Mouse (Mus musculus): ENCODE data around the gene Lrrc20. TPM values are rescaled to one million over a fixed set of nuclear protein-coding genes. Genes with fewer than 3 reads are reported as not detected.

Lrrc20 gene
- polyA plus RNA-seq (2015; fragmentation: Nextera tagmentation; extraction: Ambion mirVana), result 11.5 and 11.7 TPM in 2 replicates

DNA sequence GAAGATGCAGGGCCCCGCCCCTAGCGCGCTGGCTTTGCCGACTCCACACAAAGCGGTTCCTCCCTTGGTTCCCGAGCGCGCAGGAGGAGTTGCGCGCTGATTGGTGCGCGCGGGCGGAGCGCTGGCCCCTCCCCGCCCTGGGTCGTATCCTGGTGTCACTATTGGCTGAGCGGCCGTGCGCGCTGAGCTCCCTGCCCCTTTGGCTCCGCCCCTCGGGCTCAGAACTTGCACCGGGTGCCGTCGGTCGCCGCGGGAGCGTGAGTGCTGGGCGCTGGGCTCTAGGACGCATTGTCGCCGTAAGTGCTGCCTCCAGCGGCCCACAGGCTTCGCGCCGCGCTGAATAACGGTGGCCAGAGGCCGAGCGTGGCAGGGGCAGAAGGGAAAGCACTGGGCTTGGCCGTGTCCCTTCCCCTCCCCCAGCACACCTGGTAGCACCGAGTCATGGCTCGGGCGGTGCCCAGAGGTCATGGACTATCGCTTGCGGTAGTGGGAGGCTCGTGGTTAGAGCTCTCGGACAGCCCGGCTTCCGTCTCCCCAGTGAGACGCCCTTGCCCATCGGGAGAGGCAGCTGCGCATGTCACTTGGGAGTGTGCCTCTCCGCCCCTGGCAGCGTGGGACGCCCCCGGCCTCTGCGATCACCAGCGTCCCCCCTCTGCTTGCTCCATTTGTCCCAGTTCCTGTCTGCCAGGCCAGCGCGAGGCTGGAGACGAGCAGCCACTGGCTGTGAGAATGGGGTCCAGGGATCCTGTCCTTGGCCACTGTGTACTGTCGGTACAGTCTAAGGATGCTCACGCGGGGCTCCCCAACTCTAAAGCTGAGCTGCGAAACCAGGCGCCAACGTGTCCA is at the start of gene Lrrc20:
TSS of gene Lrrc20 (plus strand) at position 208 of the 846 bp plus-strand sequence.
- peaks cover 20% of the 10 kb centered on the region; the same call in 1 of the 2 replicates for H3K4me1 ChIP-seq
- ATAC-seq (ENCODE audit: low FRiP score, low read depth), result peak; percentile 97
- WGBS, result under 1% methylated on average over 70 of the region's 70 CpGs

GRCm38 (mm10) chr10:61426251-61426757 is 49.3 kb upstream of the Lrrc20 start:
- WGBS, result 60% methylated on average over 2 of the region's 2 CpGs
- H3K4me3 ChIP-seq, result no peak overlapping the region

More for the DNA sequence above, at the start of gene Lrrc20:
- no peaks in the 10 kb centered on the region for H3K36me3 ChIP-seq
- H3K9ac ChIP-seq, result peak within 1 kb of the TSS; percentile 78
- peak within 1 kb of the TSS; percentile 85 for H3K4me3 ChIP-seq
- no peaks in the 10 kb centered on the region for H3K27me3 ChIP-seq
- no peaks in the 10 kb centered on the region for H3K9me3 ChIP-seq
- peak within 1 kb of the TSS; percentile 90 for H3K4me2 ChIP-seq (replicated peaks)
- H3K27ac ChIP-seq, result peak within 1 kb of the TSS; percentile 65; the same call in 1 of the 2 replicates

DNA sequence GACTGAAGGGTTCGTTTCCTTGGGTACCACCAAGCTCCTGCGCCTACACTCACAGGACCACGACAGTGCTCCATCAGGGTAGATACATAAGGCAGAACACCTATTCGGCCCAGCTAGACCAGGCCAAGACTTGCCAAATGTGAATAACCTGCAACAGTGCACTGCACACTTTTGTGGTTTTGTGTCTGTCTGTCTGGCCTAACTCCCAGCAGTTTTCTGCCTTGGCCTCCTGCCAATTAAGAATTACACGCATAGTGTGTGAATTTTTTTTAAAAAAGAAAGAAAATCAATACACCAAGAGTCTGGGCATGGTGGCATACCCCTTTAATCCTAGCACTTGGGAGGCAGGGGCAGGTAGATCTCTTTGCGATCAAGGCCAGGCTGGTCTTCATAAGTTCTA is 47.6 kb upstream of the Lrrc20 start:
- no peak overlapping the region for H3K4me2 ChIP-seq (replicated peaks)
- peaks cover 37% of the 10 kb centered on the region for H3K36me3 ChIP-seq
- peaks cover 5% of the 10 kb centered on the region for H3K4me1 ChIP-seq
- H3K9me3 ChIP-seq, result no peaks in the 10 kb centered on the region
- no peak overlapping the region for H3K9ac ChIP-seq
- no peak for ATAC-seq (ENCODE audit: low FRiP score, low read depth)
- no peak overlapping the region for H3K4me3 ChIP-seq
- 88% methylated on average over 6 of the region's 6 CpGs for WGBS
- no peak overlapping the region for H3K27ac ChIP-seq
- H3K27me3 ChIP-seq, result no peaks in the 10 kb centered on the region

More at GRCm38 (mm10) chr10:61426251-61426757, 49.3 kb upstream of the Lrrc20 start:
- peaks cover 28% of the 10 kb centered on the region for H3K36me3 ChIP-seq
- no peak for ATAC-seq (ENCODE audit: low FRiP score, low read depth)
- no peak overlapping the region for H3K27ac ChIP-seq
- H3K9me3 ChIP-seq, result no peaks in the 10 kb centered on the region
- no peak overlapping the region for H3K4me2 ChIP-seq (replicated peaks)
- H3K27me3 ChIP-seq, result peaks cover 1% of the 10 kb centered on the region
- no peak overlapping the region for H3K9ac ChIP-seq
- H3K4me1 ChIP-seq, result peaks cover 5% of the 10 kb centered on the region

GRCm38 (mm10) chr10:61428416-61428815 is 47.2 kb upstream of the Lrrc20 start:
- Histone ChIP-seq H3K9ac (no peak overlapping the region), H3K27ac (no peak overlapping the region), H3K27me3 (no peaks in the 10 kb centered on the region), H3K4me2 (replicated peaks) (no peak overlapping the region), H3K4me3 (no peak overlapping the region), H3K4me1 (peaks cover 5% of the 10 kb centered on the region), H3K36me3 (peaks cover 42% of the 10 kb centered on the region), H3K9me3 (no peaks in the 10 kb centered on the region)
- no peak for ATAC-seq (ENCODE audit: low FRiP score, low read depth)
- WGBS, result 74% methylated on average over 4 of the region's 4 CpGs

DNA sequence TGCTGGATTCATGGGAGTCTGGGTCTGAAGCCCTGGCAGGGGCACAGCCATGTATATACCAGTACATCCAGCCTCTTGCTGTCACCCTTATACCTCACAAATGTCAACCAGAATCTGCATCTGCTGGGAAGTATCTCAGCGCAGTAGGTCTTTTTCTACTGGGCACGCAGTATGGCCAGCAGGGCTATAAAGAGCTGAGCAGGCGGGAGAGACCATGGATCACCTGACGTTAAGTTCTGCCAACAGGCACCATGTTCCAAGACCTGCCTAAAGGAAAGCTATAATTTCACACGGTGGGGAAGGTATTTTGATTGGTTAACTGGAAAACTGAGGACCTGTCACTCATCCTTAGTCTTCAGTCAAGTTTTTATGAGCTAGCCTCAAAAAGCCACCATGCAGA is 46.6 kb upstream of the Lrrc20 start:
- no peak overlapping the region for H3K9ac ChIP-seq
- ATAC-seq (ENCODE audit: low FRiP score, low read depth), result no peak
- H3K4me1 ChIP-seq, result peaks cover 5% of the 10 kb centered on the region
- 84% methylated on average over 5 of the region's 5 CpGs for WGBS
- H3K4me3 ChIP-seq, result no peak overlapping the region
- H3K27ac ChIP-seq, result no peak overlapping the region
- no peaks in the 10 kb centered on the region for H3K27me3 ChIP-seq
- H3K36me3 ChIP-seq, result peaks cover 48% of the 10 kb centered on the region
- no peak overlapping the region for H3K4me2 ChIP-seq (replicated peaks)
- no peaks in the 10 kb centered on the region for H3K9me3 ChIP-seq

- H3K4me3 ChIP-seq, result no peak overlapping the region
- no peak for ATAC-seq (ENCODE audit: low FRiP score, low read depth)
- H3K27ac ChIP-seq, result no peak overlapping the region
- WGBS, result 92% methylated on average over 9 of the region's 9 CpGs
- no peaks in the 10 kb centered on the region for H3K27me3 ChIP-seq
- no peak overlapping the region for H3K9ac ChIP-seq
- peaks cover 61% of the 10 kb centered on the region for H3K36me3 ChIP-seq
- no peaks in the 10 kb centered on the region for H3K4me1 ChIP-seq
- H3K4me2 ChIP-seq (replicated peaks), result no peak overlapping the region
- no peaks in the 10 kb centered on the region for H3K9me3 ChIP-seq
These were observed 44.2 kb upstream of the Lrrc20 start for GRCm38 (mm10) chr10:61431375-61431774.

DNA sequence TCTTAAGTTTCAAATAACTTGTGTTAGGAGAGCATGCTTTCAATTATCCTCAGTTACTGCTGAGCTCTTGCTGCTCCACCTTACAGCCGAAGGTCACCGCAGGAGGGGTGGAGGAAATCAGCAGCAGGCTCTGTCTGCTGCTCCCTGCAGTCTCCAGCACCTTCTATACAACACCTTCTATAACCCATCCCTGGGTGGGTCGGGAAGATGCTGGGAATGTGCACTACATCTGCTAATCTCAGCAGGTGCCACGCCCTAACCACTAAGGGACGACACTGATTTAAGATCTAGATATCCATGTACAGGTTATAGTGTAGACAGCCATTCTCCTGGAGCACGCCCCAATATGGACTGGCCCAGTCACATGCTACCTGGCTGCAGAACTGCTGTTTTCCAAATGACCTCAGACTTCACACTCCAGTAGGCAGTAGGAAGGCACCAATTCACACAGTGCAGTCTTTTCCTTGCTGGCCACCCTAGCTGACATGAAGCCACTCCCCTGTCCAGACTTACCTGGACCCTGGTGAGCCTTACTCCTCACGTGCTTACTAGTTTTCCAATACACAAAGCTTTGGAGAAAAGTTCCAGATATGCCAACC is 35.3 kb upstream of the Lrrc20 start:
- peaks cover 38% of the 10 kb centered on the region for H3K4me1 ChIP-seq
- H3K9ac ChIP-seq, result no peak overlapping the region
- ATAC-seq (ENCODE audit: low FRiP score, low read depth), result no peak
- H3K27ac ChIP-seq, result no peak overlapping the region
- H3K36me3 ChIP-seq, result peaks cover 8% of the 10 kb centered on the region; the same call in 1 of the 2 replicates
- H3K9me3 ChIP-seq, result no peaks in the 10 kb centered on the region
- WGBS, result 80% methylated on average over 7 of the region's 7 CpGs
- H3K4me2 ChIP-seq (replicated peaks), result no peak overlapping the region
- H3K27me3 ChIP-seq, result no peaks in the 10 kb centered on the region
- H3K4me3 ChIP-seq, result no peak overlapping the region

DNA sequence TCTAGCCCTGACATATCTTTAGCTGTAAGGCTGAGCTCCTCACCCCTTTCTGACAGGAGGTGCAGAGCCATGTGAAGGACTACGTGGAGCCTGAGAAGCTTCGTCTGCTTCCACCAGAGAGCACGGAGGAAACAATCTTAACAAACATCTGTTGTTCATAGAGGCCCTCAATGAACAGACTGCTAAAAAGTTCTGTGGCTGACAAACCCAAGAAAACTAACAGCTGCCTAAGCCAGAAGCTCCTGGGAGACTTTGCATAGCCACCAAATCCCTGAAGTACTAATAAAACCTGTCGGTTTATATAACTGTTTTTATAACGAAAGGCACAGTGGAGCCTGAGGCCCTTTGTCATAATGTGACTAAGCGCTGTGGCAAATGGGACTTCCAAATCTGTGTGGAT is 32.1 kb upstream of the Lrrc20 start:
- Histone ChIP-seq H3K4me3 (no peak overlapping the region), H3K4me1 (peaks cover 68% of the 10 kb centered on the region), H3K9me3 (no peaks in the 10 kb centered on the region), H3K27me3 (no peaks in the 10 kb centered on the region), H3K36me3 (peaks cover 19% of the 10 kb centered on the region), H3K4me2 (replicated peaks) (peak overlapping the region; percentile 23), H3K9ac (0 out of 2 replicates have a peak overlapping the region, but pooled peaks have one; percentile 31), H3K27ac (peak overlapping the region; percentile 56)
- WGBS, result 8% methylated on average over 6 of the region's 6 CpGs
- peak; percentile 56 for ATAC-seq (ENCODE audit: low FRiP score, low read depth)

- Histone ChIP-seq H3K27ac (peak overlapping the region; percentile 56), H3K4me1 (peaks cover 71% of the 10 kb centered on the region), H3K4me2 (replicated peaks) (peak overlapping the region; percentile 23), H3K9ac (0 out of 2 replicates have a peak overlapping the region, but pooled peaks have one; percentile 31), H3K36me3 (peaks cover 22% of the 10 kb centered on the region), H3K27me3 (no peaks in the 10 kb centered on the region), H3K4me3 (no peak overlapping the region), H3K9me3 (no peaks in the 10 kb centered on the region)
- no peak; the same call in 1 of the 2 replicates for ATAC-seq (ENCODE audit: low FRiP score, low read depth)
- whole genome bisulfite sequencing, result 31% methylated on average over 1 of the region's 1 CpGs
These were observed 31.7 kb upstream of the Lrrc20 start for GRCm38 (mm10) chr10:61443876-61444275.

DNA sequence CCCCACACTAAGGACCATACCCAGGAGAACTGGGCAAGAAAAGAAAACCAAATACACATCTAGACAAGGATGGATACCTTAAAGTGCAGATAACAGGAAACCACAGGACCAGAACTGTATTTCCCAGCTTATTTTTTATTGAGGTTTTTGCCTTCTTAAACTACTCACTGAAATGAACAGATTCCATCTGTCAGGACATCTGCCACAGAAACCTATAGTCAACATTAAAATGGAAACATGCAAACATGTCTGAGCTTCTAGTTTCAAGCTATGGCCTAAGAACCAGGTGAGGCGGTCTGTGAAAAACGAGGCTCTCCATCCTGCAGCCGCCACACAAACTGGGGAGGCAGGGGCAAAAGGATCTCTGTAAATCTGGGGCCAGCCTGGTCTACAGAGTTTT is 30.6 kb upstream of the Lrrc20 start:
- Histone ChIP-seq H3K36me3 (peaks cover 26% of the 10 kb centered on the region), H3K9ac (no peak overlapping the region), H3K9me3 (no peaks in the 10 kb centered on the region), H3K4me2 (replicated peaks) (no peak overlapping the region), H3K27ac (0 out of 2 replicates have a peak overlapping the region, but pooled peaks have one; percentile 1), H3K27me3 (no peaks in the 10 kb centered on the region), H3K4me1 (peaks cover 81% of the 10 kb centered on the region), H3K4me3 (no peak overlapping the region)
- ATAC-seq (ENCODE audit: low FRiP score, low read depth), result no peak
- 68% methylated on average over 3 of the region's 3 CpGs for WGBS

DNA sequence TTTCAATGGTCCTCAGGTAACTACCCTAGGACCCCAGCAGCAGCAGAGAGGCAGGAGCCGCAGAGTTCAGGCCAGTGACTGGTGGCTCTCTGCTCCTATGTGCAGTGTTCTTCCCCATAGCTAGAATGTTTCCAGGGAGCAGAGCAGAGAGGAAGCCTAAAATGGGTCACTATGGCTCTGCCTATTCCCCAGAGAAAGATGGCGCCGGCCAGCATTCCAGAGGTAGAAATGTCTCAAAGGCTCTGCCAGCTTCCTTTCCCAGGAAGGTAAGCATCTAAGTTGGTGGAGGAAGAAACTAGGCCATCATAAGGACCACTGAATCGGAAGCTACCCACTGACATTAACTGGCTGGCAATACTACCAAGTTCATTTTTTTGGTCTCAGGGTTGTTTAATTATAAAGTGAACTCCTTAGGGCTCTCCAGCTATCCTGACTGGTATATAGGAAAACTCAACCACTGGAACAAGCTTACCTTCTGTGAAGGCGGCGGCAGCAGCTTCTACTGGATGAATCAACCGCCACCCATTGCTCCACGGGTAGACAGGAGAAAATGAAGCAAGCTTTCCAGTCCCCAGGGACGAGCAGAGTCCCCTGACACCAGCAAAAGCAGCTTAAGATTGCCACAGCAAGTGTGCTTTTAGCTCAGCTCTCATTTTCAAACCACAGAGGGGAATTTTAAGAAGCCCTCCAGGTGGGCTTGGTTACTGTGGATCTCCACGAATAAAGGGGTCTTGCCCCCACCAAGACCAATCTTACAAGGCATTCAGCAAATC is 27.8 kb upstream of the Lrrc20 start:
- Histone ChIP-seq H3K4me2 (replicated peaks) (no peak overlapping the region), H3K9ac (peak overlapping the region; percentile 39; the same call in 1 of the 2 replicates), H3K4me3 (no peak overlapping the region), H3K27ac (no peak overlapping the region), H3K27me3 (no peaks in the 10 kb centered on the region), H3K4me1 (peaks cover 85% of the 10 kb centered on the region), H3K9me3 (no peaks in the 10 kb centered on the region), H3K36me3 (peaks cover 22% of the 10 kb centered on the region)
- 82% methylated on average over 10 of the region's 10 CpGs for WGBS
- ATAC-seq (ENCODE audit: low FRiP score, low read depth), result no peak
